Mouse (Mus musculus): ENCODE measurements at regions not wholly inside any gene's neighbourhood (a gene's known extent, or its start where the extent isn't known, plus 50 kb on each side); places are given as distances from the start of the nearest gene placed in this dataset.
A peak's percentile ranks its signal among the peaks of the same experiment; 100 is the strongest.

DNA sequence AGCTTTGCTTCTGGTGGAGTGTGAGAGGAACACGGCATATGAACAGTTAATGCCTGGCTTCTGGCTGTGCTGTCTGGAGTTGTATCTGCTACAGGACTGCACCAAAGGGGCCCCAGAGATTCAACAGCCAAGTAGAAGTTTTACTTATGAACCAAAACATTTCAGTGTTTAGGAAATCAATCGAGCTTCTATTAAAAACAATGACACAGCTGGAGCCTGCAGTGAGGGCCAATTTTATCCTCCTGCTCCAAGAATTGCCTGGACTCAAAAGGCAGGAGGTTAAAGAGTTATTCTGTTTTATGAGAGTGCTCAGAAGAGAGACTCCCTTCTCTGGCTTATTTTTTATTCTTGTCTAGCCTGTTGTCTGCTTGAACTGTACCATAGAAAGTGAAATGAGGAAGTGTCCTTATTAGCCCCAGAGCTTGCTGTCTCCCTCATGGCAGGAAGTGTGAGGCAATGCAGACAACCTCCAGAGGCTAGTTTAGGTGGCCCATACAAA is 269.1 kb downstream of the Gm11232 start:
- Histone ChIP-seq H3K36me3 (ENCODE audit: insufficient read depth) (no peaks in the 10 kb centered on the region), H3K4me3 (ENCODE audit: low read depth, low read length) (no peak overlapping the region), H3K27me3 (ENCODE audit: insufficient read depth, low read length) (no peaks in the 10 kb centered on the region), H3K9ac (no peak overlapping the region), H3K9me3 (ENCODE audit: low read depth, low read length) (no peaks in the 10 kb centered on the region), H3K4me2 (no peak overlapping the region), H3K27ac (ENCODE audit: low read depth) (no peak overlapping the region), H3K4me1 (ENCODE audit: insufficient read depth) (no peaks in the 10 kb centered on the region)
- WGBS, result 7% methylated on average over 2 of the region's 2 CpGs
- no peak for TF ChIP-seq CTCF (IDR thresholded peaks at IDR 0.05; ENCODE audit: low read depth)
- DNase-seq, result peak; percentile 76
- ATAC-seq (ENCODE audit: insufficient read depth), result peak; percentile 91

DNA sequence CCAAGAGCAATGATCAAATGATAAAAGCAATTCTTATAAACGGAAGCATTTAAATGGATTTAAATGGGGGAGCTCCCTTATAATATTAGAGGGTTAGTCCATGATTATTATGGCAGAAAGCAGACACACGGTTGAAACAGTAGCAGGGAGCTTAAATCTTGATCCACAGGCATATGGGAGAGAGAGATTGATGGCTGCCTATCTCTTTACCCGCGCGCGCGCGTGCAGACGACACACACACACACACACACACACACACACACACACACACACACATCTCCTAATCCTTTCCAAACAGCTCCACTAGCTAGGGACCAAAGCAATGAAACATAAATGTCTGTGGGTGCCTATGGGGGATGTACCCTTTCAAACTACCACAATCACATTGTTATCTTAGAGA is 269.7 kb downstream of the Gm11232 start:
- 86% methylated on average over 9 of the region's 9 CpGs for WGBS
- Histone ChIP-seq H3K27me3 (ENCODE audit: insufficient read depth, low read length) (no peaks in the 10 kb centered on the region), H3K4me3 (ENCODE audit: low read depth, low read length) (no peak overlapping the region), H3K27ac (ENCODE audit: low read depth) (no peak overlapping the region), H3K36me3 (ENCODE audit: insufficient read depth) (no peaks in the 10 kb centered on the region), H3K9me3 (ENCODE audit: low read depth, low read length) (no peaks in the 10 kb centered on the region), H3K9ac (no peak overlapping the region), H3K4me1 (ENCODE audit: insufficient read depth) (no peaks in the 10 kb centered on the region), H3K4me2 (no peak overlapping the region)
- TF ChIP-seq CTCF (IDR thresholded peaks at IDR 0.05; ENCODE audit: low read depth), result no peak
- ATAC-seq (ENCODE audit: insufficient read depth) (no peak), DNase-seq (no peak)

DNA sequence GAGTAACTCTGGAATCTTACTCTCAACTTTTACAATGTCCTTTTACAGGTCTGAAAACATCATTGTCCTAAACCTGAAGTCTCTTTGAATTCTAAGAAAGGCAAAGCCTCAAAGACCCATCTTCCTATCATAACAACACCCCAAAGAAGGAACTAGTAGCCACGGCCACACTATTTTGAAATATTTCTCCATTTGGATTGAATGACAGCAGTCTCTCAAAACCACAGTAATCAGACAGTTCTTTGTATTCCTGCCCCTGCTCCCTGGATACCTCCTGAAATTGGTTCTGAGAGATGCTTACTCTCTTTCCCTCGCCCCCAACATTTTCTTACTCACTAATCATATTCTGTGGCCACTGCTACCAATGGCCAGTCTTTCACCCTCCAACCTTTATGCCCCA is 276.8 kb downstream of the Gm11232 start:
- TF ChIP-seq CTCF (IDR thresholded peaks at IDR 0.05; ENCODE audit: low read depth), result no peak
- WGBS, result 71% methylated on average over 2 of the region's 2 CpGs
- DNase-seq, result no peak
- Histone ChIP-seq H3K36me3 (ENCODE audit: insufficient read depth) (no peaks in the 10 kb centered on the region), H3K4me2 (no peak overlapping the region), H3K4me1 (ENCODE audit: insufficient read depth) (no peaks in the 10 kb centered on the region), H3K27ac (ENCODE audit: low read depth) (no peak overlapping the region), H3K9ac (no peak overlapping the region), H3K27me3 (ENCODE audit: insufficient read depth, low read length) (no peaks in the 10 kb centered on the region), H3K4me3 (ENCODE audit: low read depth, low read length) (no peak overlapping the region), H3K9me3 (ENCODE audit: low read depth, low read length) (no peaks in the 10 kb centered on the region)
- ATAC-seq (ENCODE audit: insufficient read depth), result no peak

DNA sequence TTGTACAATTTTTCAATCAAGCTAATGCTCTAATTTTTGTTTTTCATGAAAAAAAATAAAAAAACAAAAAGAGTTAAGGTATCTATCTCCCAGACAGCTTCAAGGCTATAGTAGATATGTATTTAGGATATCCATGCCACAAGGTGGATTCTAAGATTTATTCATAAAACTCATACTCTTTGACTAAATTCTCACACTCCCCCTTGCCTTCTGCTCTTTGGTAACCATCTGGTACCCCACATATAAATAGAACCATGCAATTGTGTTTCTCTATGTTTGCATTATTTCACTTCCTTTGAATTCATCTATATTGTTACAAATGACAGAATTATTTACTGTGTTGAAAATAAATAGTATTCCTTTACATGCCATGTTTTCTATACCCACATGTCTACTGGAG is 287.2 kb downstream of the Gm11232 start:
- Histone ChIP-seq H3K9me3 (ENCODE audit: low read depth, low read length) (no peaks in the 10 kb centered on the region), H3K36me3 (ENCODE audit: insufficient read depth) (no peaks in the 10 kb centered on the region), H3K4me2 (no peak overlapping the region), H3K27me3 (ENCODE audit: insufficient read depth, low read length) (no peaks in the 10 kb centered on the region), H3K4me3 (ENCODE audit: low read depth, low read length) (no peak overlapping the region), H3K9ac (no peak overlapping the region), H3K4me1 (ENCODE audit: insufficient read depth) (no peaks in the 10 kb centered on the region), H3K27ac (ENCODE audit: low read depth) (no peak overlapping the region)
- DNase-seq (no peak), ATAC-seq (ENCODE audit: insufficient read depth) (no peak)
- no peak for TF ChIP-seq CTCF (IDR thresholded peaks at IDR 0.05; ENCODE audit: low read depth)

DNA sequence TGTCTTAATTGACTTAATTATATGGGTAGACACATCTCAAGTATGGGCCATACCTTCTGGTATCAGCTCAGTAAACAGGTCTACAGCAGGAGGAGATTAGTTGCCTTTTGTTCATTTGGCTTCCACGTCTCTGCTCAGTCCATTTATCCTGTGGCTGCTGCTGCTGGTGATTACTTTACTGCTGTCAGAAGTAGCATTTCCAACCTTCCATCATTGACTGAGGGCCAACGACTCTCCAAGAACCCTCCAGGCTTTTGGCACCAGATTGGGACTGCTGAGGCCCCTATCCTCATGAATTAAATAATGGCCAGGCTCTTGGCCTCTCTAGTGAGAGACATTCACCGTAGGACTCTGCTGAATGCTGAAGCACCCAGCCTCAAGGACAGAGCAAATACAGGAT is 303.0 kb downstream of the Gm11232 start:
- 0 out of 2 replicates have a peak, but pooled peaks cover 3% of the 10 kb centered on the region for H3K4me1 ChIP-seq (ENCODE audit: insufficient read depth)
- H3K9ac ChIP-seq, result no peak overlapping the region
- no peaks in the 10 kb centered on the region for H3K36me3 ChIP-seq (ENCODE audit: insufficient read depth)
- H3K27ac ChIP-seq (ENCODE audit: low read depth), result no peak overlapping the region
- DNase-seq (no peak), ATAC-seq (ENCODE audit: insufficient read depth) (no peak)
- TF ChIP-seq CTCF (IDR thresholded peaks at IDR 0.05; ENCODE audit: low read depth), result no peak
- WGBS, result 32% methylated on average over 3 of the region's 3 CpGs
- H3K4me3 ChIP-seq (ENCODE audit: low read depth, low read length), result no peak overlapping the region
- H3K9me3 ChIP-seq (ENCODE audit: low read depth, low read length), result no peaks in the 10 kb centered on the region
- no peak overlapping the region for H3K4me2 ChIP-seq
- H3K27me3 ChIP-seq (ENCODE audit: insufficient read depth, low read length), result no peaks in the 10 kb centered on the region

DNA sequence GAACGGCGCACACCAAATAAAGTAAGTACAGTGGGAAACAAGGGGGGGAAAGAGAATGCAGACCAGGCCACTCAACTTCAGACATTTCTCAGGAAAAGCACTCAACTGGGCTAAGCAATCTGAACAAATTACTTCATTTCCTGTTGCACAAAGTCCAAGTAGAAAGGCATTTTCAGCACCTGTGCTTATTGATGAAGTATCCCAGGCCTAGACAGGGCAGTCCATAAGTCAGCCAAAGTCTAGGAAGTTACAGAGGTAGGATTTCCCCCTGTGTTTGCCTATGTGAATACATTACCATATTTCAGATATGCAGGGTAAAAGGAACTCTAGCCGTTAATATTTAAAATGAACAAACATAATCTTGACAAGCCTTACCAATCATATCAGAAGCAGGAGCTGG is 304.3 kb downstream of the Gm11232 start:
- Histone ChIP-seq H3K4me1 (ENCODE audit: insufficient read depth) (0 out of 2 replicates have a peak, but pooled peaks cover 3% of the 10 kb centered on the region), H3K9me3 (ENCODE audit: low read depth, low read length) (no peaks in the 10 kb centered on the region), H3K4me2 (no peak overlapping the region), H3K27ac (ENCODE audit: low read depth) (no peak overlapping the region), H3K9ac (no peak overlapping the region), H3K27me3 (ENCODE audit: insufficient read depth, low read length) (no peaks in the 10 kb centered on the region), H3K4me3 (ENCODE audit: low read depth, low read length) (no peak overlapping the region), H3K36me3 (ENCODE audit: insufficient read depth) (no peaks in the 10 kb centered on the region)
- DNase-seq (no peak), ATAC-seq (ENCODE audit: insufficient read depth) (no peak)
- WGBS, result 50% methylated on average over 3 of the region's 3 CpGs
- TF ChIP-seq CTCF (IDR thresholded peaks at IDR 0.05; ENCODE audit: low read depth), result no peak

DNA sequence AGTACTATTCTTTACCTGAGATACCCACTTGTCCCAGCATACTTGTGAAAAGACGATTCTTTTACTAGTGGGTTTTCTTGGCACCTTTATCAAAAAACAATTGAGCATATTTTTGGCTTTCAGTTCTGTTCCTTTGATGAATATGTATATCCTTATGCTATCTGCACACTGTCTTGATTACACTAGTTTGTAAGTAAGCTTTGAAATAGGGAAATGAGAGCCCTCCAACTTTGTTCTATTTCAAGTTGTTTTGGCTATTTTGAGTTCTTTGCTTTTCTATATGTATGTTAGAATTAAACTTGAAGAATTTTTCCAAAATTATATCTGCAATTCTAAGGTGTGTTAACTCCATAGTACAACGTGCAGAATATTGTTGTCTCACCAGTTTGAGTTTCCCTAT is 311.3 kb downstream of the Gm11232 start:
- H3K9me3 ChIP-seq (ENCODE audit: low read depth, low read length), result no peaks in the 10 kb centered on the region

More for the DNA sequence above, 311.3 kb downstream of the Gm11232 start:
- H3K9ac ChIP-seq, result no peak overlapping the region
- H3K4me1 ChIP-seq (ENCODE audit: insufficient read depth), result no peaks in the 10 kb centered on the region
- no peaks in the 10 kb centered on the region for H3K36me3 ChIP-seq (ENCODE audit: insufficient read depth)
- H3K27ac ChIP-seq (ENCODE audit: low read depth), result no peak overlapping the region
- no peak for TF ChIP-seq CTCF (IDR thresholded peaks at IDR 0.05; ENCODE audit: low read depth)
- no peaks in the 10 kb centered on the region for H3K27me3 ChIP-seq (ENCODE audit: insufficient read depth, low read length)
- DNase-seq (no peak), ATAC-seq (ENCODE audit: insufficient read depth) (no peak)
- no peak overlapping the region for H3K4me2 ChIP-seq
- WGBS, result 76% methylated on average over 2 of the region's 2 CpGs
- H3K4me3 ChIP-seq (ENCODE audit: low read depth, low read length), result no peak overlapping the region

Data from lung, embryonic 14.5 days (tissue).